Mouse (Mus musculus): ENCODE data around the gene Gm10401. TPM values are rescaled to one million over a fixed set of nuclear protein-coding genes. Genes with fewer than 3 reads are reported as not detected.
"Not testable (repeated sequence)": the region's sequence is repeated elsewhere in the genome, so short reads cannot be mapped to it uniquely, and the experiment has no call there.

The Gm10401 gene
- polyA plus RNA-seq, 1 experiment, result not detected

DNA sequence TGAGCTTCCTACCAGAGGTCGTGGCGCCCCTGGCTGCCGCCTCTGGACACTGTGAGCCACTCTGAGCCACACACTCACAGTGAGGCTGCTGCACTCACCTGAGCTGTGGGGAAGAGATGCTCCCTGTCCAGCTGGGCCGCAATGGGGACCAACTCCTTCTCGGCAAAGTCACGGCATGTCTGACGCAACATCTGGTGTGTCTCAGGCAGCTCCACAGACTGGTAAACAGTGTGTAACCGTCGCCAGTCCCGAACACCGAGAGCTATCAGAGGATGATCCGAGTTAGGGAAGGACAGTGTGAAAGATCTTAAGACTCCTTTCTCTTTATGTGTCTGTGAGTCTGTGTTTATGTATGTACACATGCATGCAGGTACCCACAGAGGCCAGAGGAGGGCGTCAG is 19.4 kb upstream of the Gm10401 start:
- TF ChIP-seq CTCF (IDR thresholded peaks at IDR 0.05; ENCODE audit: control insufficient read depth, insufficient read depth, insufficient replicate concordance, low read depth, low read length) (no peak), POLR2A (IDR thresholded peaks at IDR 0.05; ENCODE audit: control insufficient read depth, low read depth, low read length) (no peak)
- no peaks in the 10 kb centered on the region for H3K27me3 ChIP-seq (ENCODE audit: control insufficient read depth, insufficient read depth, low read length)
- no peak overlapping the region for H3K4me3 ChIP-seq (ENCODE audit: control insufficient read depth, low read depth, low read length)
- H3K27ac ChIP-seq (ENCODE audit: control insufficient read depth, insufficient read depth, low read depth, low read length), result no peak overlapping the region
- no peaks in the 10 kb centered on the region for H3K36me3 ChIP-seq (ENCODE audit: control insufficient read depth, insufficient read depth, low read length)
- peaks cover 8% of the 10 kb centered on the region for H3K4me1 ChIP-seq (ENCODE audit: control insufficient read depth, insufficient read depth, low read length)

DNA sequence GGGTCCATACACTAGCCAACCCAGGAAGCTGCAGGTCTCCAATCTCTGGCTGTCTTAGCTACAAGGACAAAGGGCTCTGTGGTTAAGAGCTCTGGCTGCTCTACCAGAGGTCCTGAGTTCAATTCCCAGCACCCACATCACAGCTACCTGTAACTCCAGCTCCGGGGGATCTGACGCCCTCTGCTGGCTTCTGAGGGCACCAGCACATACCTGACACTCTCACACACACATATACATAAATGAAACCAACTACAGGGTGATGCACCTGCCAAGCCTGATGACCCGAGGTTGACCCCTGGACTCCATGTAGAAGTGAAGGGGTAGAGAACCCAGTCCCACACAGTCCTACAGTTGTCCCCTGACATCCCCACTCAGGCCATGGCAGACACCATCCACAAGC is 18.3 kb upstream of the Gm10401 start:
- no peak overlapping the region for H3K27ac ChIP-seq (ENCODE audit: control insufficient read depth, insufficient read depth, low read depth, low read length)
- H3K27me3 ChIP-seq (ENCODE audit: control insufficient read depth, insufficient read depth, low read length), result no peaks in the 10 kb centered on the region
- no peak for TF ChIP-seq CTCF (IDR thresholded peaks at IDR 0.05; ENCODE audit: control insufficient read depth, insufficient read depth, insufficient replicate concordance, low read depth, low read length)
- no peak for TF ChIP-seq POLR2A (IDR thresholded peaks at IDR 0.05; ENCODE audit: control insufficient read depth, low read depth, low read length)
- H3K4me3 ChIP-seq (ENCODE audit: control insufficient read depth, low read depth, low read length), result no peak overlapping the region
- H3K36me3 ChIP-seq (ENCODE audit: control insufficient read depth, insufficient read depth, low read length), result no peaks in the 10 kb centered on the region
- H3K4me1 ChIP-seq (ENCODE audit: control insufficient read depth, insufficient read depth, low read length), result peaks cover 8% of the 10 kb centered on the region

DNA sequence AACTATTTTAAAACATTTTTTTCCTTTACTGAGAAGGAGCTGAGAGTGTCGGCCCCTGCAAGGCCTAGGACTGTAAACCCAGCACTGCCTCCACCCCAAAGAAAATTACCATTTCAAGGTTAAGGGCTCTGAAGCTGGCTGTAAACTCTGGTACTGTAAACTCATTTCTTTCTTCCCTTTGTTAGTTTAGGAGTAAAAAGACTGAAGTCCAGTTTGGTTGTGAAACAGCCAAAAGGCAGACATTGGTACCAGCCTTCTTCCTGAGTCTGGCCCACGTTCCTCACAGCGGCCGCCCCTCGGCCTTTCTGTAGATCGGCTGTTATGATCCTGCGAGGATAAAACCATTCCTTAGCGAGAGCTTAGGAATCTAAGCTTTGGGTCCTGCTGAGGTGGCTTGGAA is 16.4 kb upstream of the Gm10401 start:
- Histone ChIP-seq H3K27ac (ENCODE audit: control insufficient read depth, insufficient read depth, low read depth, low read length) (no peak overlapping the region), H3K4me3 (ENCODE audit: control insufficient read depth, low read depth, low read length) (no peak overlapping the region), H3K4me1 (ENCODE audit: control insufficient read depth, insufficient read depth, low read length) (peaks cover 6% of the 10 kb centered on the region), H3K27me3 (ENCODE audit: control insufficient read depth, insufficient read depth, low read length) (no peaks in the 10 kb centered on the region), H3K36me3 (ENCODE audit: control insufficient read depth, insufficient read depth, low read length) (no peaks in the 10 kb centered on the region)
- no peak for TF ChIP-seq CTCF (IDR thresholded peaks at IDR 0.05; ENCODE audit: control insufficient read depth, insufficient read depth, insufficient replicate concordance, low read depth, low read length)
- TF ChIP-seq POLR2A (IDR thresholded peaks at IDR 0.05; ENCODE audit: control insufficient read depth, low read depth, low read length), result no peak

DNA sequence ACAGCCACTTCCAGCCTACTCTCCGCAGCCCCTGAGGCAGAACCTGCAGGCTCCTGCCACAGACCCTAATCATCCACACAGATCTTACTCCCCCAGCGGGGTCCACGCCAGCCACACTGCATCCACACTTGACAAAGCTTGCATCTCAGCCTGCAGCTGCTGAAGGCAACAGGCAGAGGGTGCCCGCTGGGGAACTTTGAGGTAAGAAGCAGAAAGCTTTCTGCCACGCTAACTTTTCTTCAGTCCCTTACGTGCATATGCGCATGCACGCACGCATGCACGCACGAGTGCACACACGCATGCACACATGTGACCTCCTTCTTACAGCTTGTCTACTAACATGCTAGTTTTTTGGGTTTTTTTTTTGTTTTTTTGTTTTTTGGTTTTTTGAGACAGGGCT is 15.1 kb upstream of the Gm10401 start:
- no peaks in the 10 kb centered on the region for H3K36me3 ChIP-seq (ENCODE audit: control insufficient read depth, insufficient read depth, low read length)

GRCm38 (mm10) chr5:115111156-115111555 is 13.1 kb upstream of the Gm10401 start:
- TF ChIP-seq POLR2A (IDR thresholded peaks at IDR 0.05; ENCODE audit: control insufficient read depth, low read depth, low read length) (no peak), CTCF (IDR thresholded peaks at IDR 0.05; ENCODE audit: control insufficient read depth, insufficient read depth, insufficient replicate concordance, low read depth, low read length) (no peak)
- H3K27me3 ChIP-seq (ENCODE audit: control insufficient read depth, insufficient read depth, low read length), result no peaks in the 10 kb centered on the region
- H3K36me3 ChIP-seq (ENCODE audit: control insufficient read depth, insufficient read depth, low read length), result no peaks in the 10 kb centered on the region
- H3K4me1 ChIP-seq (ENCODE audit: control insufficient read depth, insufficient read depth, low read length), result no peaks in the 10 kb centered on the region
- H3K27ac ChIP-seq (ENCODE audit: control insufficient read depth, insufficient read depth, low read depth, low read length), result no peak overlapping the region
- H3K4me3 ChIP-seq (ENCODE audit: control insufficient read depth, low read depth, low read length), result no peak overlapping the region

More for the DNA sequence above, 15.1 kb upstream of the Gm10401 start:
- Histone ChIP-seq H3K27me3 (ENCODE audit: control insufficient read depth, insufficient read depth, low read length) (no peaks in the 10 kb centered on the region), H3K4me3 (ENCODE audit: control insufficient read depth, low read depth, low read length) (no peak overlapping the region), H3K4me1 (ENCODE audit: control insufficient read depth, insufficient read depth, low read length) (no peaks in the 10 kb centered on the region), H3K27ac (ENCODE audit: control insufficient read depth, insufficient read depth, low read depth, low read length) (no peak overlapping the region)
- no peak for TF ChIP-seq CTCF (IDR thresholded peaks at IDR 0.05; ENCODE audit: control insufficient read depth, insufficient read depth, insufficient replicate concordance, low read depth, low read length)
- TF ChIP-seq POLR2A (IDR thresholded peaks at IDR 0.05; ENCODE audit: control insufficient read depth, low read depth, low read length), result no peak

GRCm38 (mm10) chr5:115103253-115103652 is 5.2 kb upstream of the Gm10401 start:
- not testable (repeated sequence) for H3K27ac ChIP-seq (ENCODE audit: control insufficient read depth, insufficient read depth, low read depth, low read length); H3K36me3 ChIP-seq (ENCODE audit: control insufficient read depth, insufficient read depth, low read length); H3K27me3 ChIP-seq (ENCODE audit: control insufficient read depth, insufficient read depth, low read length); H3K4me3 ChIP-seq (ENCODE audit: control insufficient read depth, low read depth, low read length); H3K4me1 ChIP-seq (ENCODE audit: control insufficient read depth, insufficient read depth, low read length)

DNA sequence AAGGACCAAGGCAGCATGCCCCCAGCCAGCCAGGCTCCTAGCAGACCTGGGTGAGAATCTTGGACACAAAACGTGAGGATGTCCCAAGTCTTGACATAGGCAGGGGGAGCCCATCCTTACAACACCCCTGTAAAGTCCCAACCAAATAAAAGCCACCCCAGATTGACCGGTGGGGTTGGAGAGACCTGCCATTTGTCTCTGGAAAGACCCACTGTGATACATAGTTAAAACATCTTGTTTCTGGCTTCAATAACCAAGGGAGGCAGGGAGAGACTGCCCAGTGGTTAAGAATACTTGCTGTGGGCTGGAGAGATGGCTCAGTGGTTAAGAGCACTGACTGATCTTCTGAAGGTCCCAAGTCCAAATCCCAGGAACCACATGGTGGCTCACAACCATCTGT is 4.1 kb upstream of the Gm10401 start:
- no peaks in the 10 kb centered on the region for H3K36me3 ChIP-seq (ENCODE audit: control insufficient read depth, insufficient read depth, low read length)

DNA sequence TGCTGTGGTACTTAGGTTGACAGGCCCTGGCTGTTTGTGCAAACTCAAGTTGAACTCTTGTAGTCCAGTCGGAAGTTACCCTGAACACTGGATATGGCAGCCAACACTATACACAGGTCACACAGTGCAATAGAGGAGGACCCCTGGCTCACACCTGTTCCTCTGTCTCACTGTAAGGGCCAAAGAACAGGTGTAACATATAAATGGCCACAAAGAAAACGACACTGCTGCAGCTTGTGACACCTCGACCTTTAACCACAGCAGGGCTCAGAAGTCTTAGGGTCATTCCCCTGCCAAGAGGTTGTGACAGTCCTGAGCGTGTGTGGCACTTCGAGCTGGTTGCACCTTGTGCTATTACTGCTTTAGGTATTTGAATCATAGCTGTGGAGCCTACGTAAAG is 2.4 kb upstream of the Gm10401 start:
- TF ChIP-seq CTCF (IDR thresholded peaks at IDR 0.05; ENCODE audit: control insufficient read depth, insufficient read depth, insufficient replicate concordance, low read depth, low read length) (no peak), POLR2A (IDR thresholded peaks at IDR 0.05; ENCODE audit: control insufficient read depth, low read depth, low read length) (no peak)
- H3K36me3 ChIP-seq (ENCODE audit: control insufficient read depth, insufficient read depth, low read length), result peaks cover 2% of the 10 kb centered on the region; the same call in 1 of the 2 replicates

More for the DNA sequence above, 4.1 kb upstream of the Gm10401 start:
- Histone ChIP-seq H3K4me1 (ENCODE audit: control insufficient read depth, insufficient read depth, low read length) (no peaks in the 10 kb centered on the region), H3K27ac (ENCODE audit: control insufficient read depth, insufficient read depth, low read depth, low read length) (no peak overlapping the region), H3K4me3 (ENCODE audit: control insufficient read depth, low read depth, low read length) (no peak overlapping the region), H3K27me3 (ENCODE audit: control insufficient read depth, insufficient read depth, low read length) (no peaks in the 10 kb centered on the region)
- TF ChIP-seq POLR2A (IDR thresholded peaks at IDR 0.05; ENCODE audit: control insufficient read depth, low read depth, low read length) (no peak), CTCF (IDR thresholded peaks at IDR 0.05; ENCODE audit: control insufficient read depth, insufficient read depth, insufficient replicate concordance, low read depth, low read length) (no peak)

More for the DNA sequence above, 2.4 kb upstream of the Gm10401 start:
- H3K4me1 ChIP-seq (ENCODE audit: control insufficient read depth, insufficient read depth, low read length), result no peaks in the 10 kb centered on the region
- no peak overlapping the region for H3K4me3 ChIP-seq (ENCODE audit: control insufficient read depth, low read depth, low read length)
- no peak overlapping the region for H3K27ac ChIP-seq (ENCODE audit: control insufficient read depth, insufficient read depth, low read depth, low read length)
- H3K27me3 ChIP-seq (ENCODE audit: control insufficient read depth, insufficient read depth, low read length), result no peaks in the 10 kb centered on the region

Measured in testis, adult 2 months (tissue).